ENCODE assay signal across 12 mouse cellular contexts in the genomic region with DNA sequence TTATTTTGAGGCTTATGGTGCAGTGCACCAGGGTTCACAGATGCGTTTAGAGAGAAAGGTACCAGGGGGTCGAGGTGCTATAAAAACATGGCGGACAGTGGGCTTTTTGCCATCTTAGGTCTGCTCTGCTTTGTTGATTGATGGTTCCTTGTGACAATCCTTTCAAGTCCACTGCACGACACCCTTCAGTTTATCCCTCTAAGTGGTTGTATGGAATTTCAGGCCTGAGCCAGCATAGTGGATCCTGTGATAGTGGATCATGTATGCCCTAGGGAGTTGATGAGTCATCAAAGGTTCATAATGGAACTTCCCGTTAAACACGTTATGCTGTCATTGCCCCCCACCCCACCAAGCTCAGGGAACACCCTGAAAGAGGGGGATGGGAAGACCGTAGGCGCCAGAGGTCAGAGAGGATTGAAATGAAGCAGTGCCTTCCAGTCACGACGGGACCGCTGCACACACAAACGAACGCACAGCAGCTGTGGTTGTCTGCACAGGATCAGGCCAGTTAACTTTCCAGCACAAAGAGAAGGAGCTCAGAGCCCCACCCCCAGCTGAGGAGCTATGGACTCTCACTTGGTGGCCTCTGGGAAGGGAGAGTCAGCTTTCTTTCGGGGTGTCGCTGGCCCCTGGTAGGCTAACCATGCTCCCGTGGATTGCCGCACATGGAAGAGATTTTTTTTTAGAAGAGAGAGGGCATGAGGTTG. TPM values are rescaled to one million over a fixed set of nuclear protein-coding genes. Genes with fewer than 3 reads are reported as not detected.
A peak's percentile ranks its signal among the peaks of the same experiment; 100 is the strongest.
DNase-seq lines count a peak whose midpoint lies in the region; ATAC-seq and TF ChIP-seq lines count a peak whose summit lies in the region.
"Had no signal": no experiment of that assay in that cellular context is flagged by ENCODE, and none has a peak within 500 bp of the region (broad histone marks: within the 10 kb centered on the region; RNA-seq: fewer than 3 reads in every experiment).

No protein-coding gene starts in this region.

- WGBS in forebrain, embryonic 14.5 days, result 81% methylated on average over 17 of the region's 17 CpGs
- WGBS in forebrain, embryonic 12.5 days, result 76% methylated on average over 17 of the region's 17 CpGs
- 71% methylated on average over 17 of the region's 17 CpGs for WGBS in forebrain, embryonic 15.5 days
- 69% methylated on average over 17 of the region's 17 CpGs for WGBS in midbrain, embryonic 16.5 days

- no peak for TF ChIP-seq CTCF in layer of hippocampus, adult 2 months (conservative IDR thresholded peaks at IDR 0.05)

- no peak for DNase-seq in forebrain, embryonic 14.5 days (ENCODE audit: low spot score)
- no peak for DNase-seq in layer of hippocampus, adult 2 months (ENCODE audit: low spot score in 2 of 2)
- no peak for DNase-seq in layer of hippocampus, adult 9-11 months
- peak; percentile 17 for DNase-seq in Muller cell, postnatal 12 days (ENCODE audit: inconsistent ontology term)
- no peak for DNase-seq in adrenal gland, postnatal 14 days

- no peaks in the 10 kb centered on the region for H3K27me3 ChIP-seq in forebrain, embryonic 14.5 days (replicated peaks; ENCODE audit: control insufficient read depth, insufficient read depth, low read length)
- H3K27me3 ChIP-seq in forebrain, embryonic 12.5 days, result no peaks in the 10 kb centered on the region
- no peaks in the 10 kb centered on the region for H3K27me3 ChIP-seq in forebrain, embryonic 15.5 days
- no peaks in the 10 kb centered on the region for H3K27me3 ChIP-seq in midbrain, embryonic 16.5 days (ENCODE audit: control insufficient read depth, insufficient read depth, low read depth, low read length)
- H3K27me3 ChIP-seq: liver, embryonic 15.5 days had no signal

- H3K4me3 ChIP-seq in forebrain, embryonic 14.5 days (ENCODE audit: low read depth, low read length), result no peak overlapping the region
- H3K4me3 ChIP-seq in forebrain, embryonic 12.5 days (replicated peaks), result no peak overlapping the region
- H3K4me3 ChIP-seq in layer of hippocampus, adult 2 months, result no peak overlapping the region
- no peak overlapping the region for H3K4me3 ChIP-seq in forebrain, embryonic 15.5 days
- H3K4me3 ChIP-seq in midbrain, embryonic 16.5 days (ENCODE audit: low read depth, low read length), result no peak overlapping the region
- H3K4me3 ChIP-seq: liver, embryonic 15.5 days had no signal

- no peaks in the 10 kb centered on the region for H3K36me3 ChIP-seq in forebrain, embryonic 14.5 days (ENCODE audit: control insufficient read depth, insufficient read depth, low read length)
- H3K36me3 ChIP-seq in forebrain, embryonic 12.5 days (replicated peaks), result no peaks in the 10 kb centered on the region
- H3K36me3 ChIP-seq in forebrain, embryonic 15.5 days, result no peaks in the 10 kb centered on the region
- no peaks in the 10 kb centered on the region for H3K36me3 ChIP-seq in midbrain, embryonic 16.5 days (ENCODE audit: control insufficient read depth, insufficient read depth, low read length)
- H3K36me3 ChIP-seq: liver, embryonic 15.5 days had no signal

- peak overlapping the region; percentile 10; the same call in 1 of the 2 replicates for H3K27ac ChIP-seq in forebrain, embryonic 14.5 days (ENCODE audit: low read depth, low read length)
- H3K27ac ChIP-seq in forebrain, embryonic 12.5 days, result no peak overlapping the region
- H3K27ac ChIP-seq in layer of hippocampus, adult 2 months, result peak overlapping the region; percentile 86
- H3K27ac ChIP-seq in forebrain, embryonic 15.5 days (replicated peaks), result peak overlapping the region; percentile 19
- no peak overlapping the region for H3K27ac ChIP-seq in midbrain, embryonic 16.5 days (ENCODE audit: low read length)
- H3K27ac ChIP-seq: liver, embryonic 15.5 days had no signal

- H3K9ac ChIP-seq in forebrain, embryonic 14.5 days (ENCODE audit: low read length), result no peak overlapping the region
- H3K9ac ChIP-seq in forebrain, embryonic 12.5 days, result no peak overlapping the region
- no peak overlapping the region for H3K9ac ChIP-seq in forebrain, embryonic 15.5 days (replicated peaks)
- no peak overlapping the region for H3K9ac ChIP-seq in midbrain, embryonic 16.5 days (ENCODE audit: low read depth, low read length)
- H3K9ac ChIP-seq: liver, embryonic 15.5 days had no signal

- no peak for ATAC-seq in forebrain, embryonic 14.5 days
- ATAC-seq in forebrain, embryonic 12.5 days (ENCODE audit: low FRiP score), result no peak
- ATAC-seq in forebrain, embryonic 15.5 days (replicated peaks), result no peak
- no peak for ATAC-seq in midbrain, embryonic 16.5 days
- ATAC-seq: inflammation-experienced regulatory T-cells, adult 6 months had no signal

- no peak overlapping the region for H3K4me2 ChIP-seq in forebrain, embryonic 14.5 days (ENCODE audit: low read length)
- H3K4me2 ChIP-seq in forebrain, embryonic 12.5 days, result no peak overlapping the region
- no peak overlapping the region for H3K4me2 ChIP-seq in forebrain, embryonic 15.5 days (replicated peaks)
- H3K4me2 ChIP-seq in midbrain, embryonic 16.5 days (ENCODE audit: low read length), result no peak overlapping the region
- H3K4me2 ChIP-seq: heart, embryonic 11.5 days; liver, embryonic 15.5 days; midbrain, embryonic 11.5 days had no signal

- H3K9me3 ChIP-seq in forebrain, embryonic 14.5 days (replicated peaks; ENCODE audit: control insufficient read depth, low read length), result no peaks in the 10 kb centered on the region
- H3K9me3 ChIP-seq in forebrain, embryonic 12.5 days, result no peaks in the 10 kb centered on the region
- H3K9me3 ChIP-seq in forebrain, embryonic 15.5 days, result no peaks in the 10 kb centered on the region
- H3K9me3 ChIP-seq in midbrain, embryonic 16.5 days (replicated peaks; ENCODE audit: control insufficient read depth, low read length, poor library complexity, severe bottlenecking), result no peaks in the 10 kb centered on the region
- H3K9me3 ChIP-seq: liver, embryonic 15.5 days had no signal

- peaks cover 5% of the 10 kb centered on the region for H3K4me1 ChIP-seq in forebrain, embryonic 14.5 days (ENCODE audit: control insufficient read depth, insufficient read depth, low read length)
- peaks cover 10% of the 10 kb centered on the region for H3K4me1 ChIP-seq in forebrain, embryonic 12.5 days
- H3K4me1 ChIP-seq in forebrain, embryonic 15.5 days, result peaks cover 19% of the 10 kb centered on the region
- peaks cover 4% of the 10 kb centered on the region for H3K4me1 ChIP-seq in midbrain, embryonic 16.5 days (ENCODE audit: control insufficient read depth, insufficient read depth, low read length)
- H3K4me1 ChIP-seq: liver, embryonic 15.5 days had no signal

RNA-seq across cellular contexts. Expression of a gene that starts 42.0 kb away (rescaled TPM):
- polyA plus RNA-seq in forebrain, embryonic 14.5 days (2014; fragmentation: Nextera tagmentation; extraction: Ambion mirVana), result 0.90 and 1.2 TPM in 2 replicates
- polyA plus RNA-seq in forebrain, embryonic 12.5 days (2016; fragmentation: Nextera tagmentation; extraction: Ambion mirVana), result 0.60 and 0.61 TPM in 2 replicates
- 10 to 100 TPM; 20.9 to 26.6 TPM for total RNA-seq in layer of hippocampus, adult 2 months (2021)
- polyA plus RNA-seq in forebrain, embryonic 15.5 days (2015; fragmentation: Nextera tagmentation; extraction: Ambion mirVana), result 0.75 and 1.0 TPM in 2 replicates
- 1.3 and 6.9 TPM in 2 replicates for total RNA-seq in adrenal gland, postnatal 14 days (2021)
- 1.0 and 1.1 TPM in 2 replicates for polyA plus RNA-seq in midbrain, embryonic 16.5 days (2015; fragmentation: Nextera tagmentation; extraction: Ambion mirVana)

Comparison
In these comparisons a context has a peak if more than half of its experiments do, and no peak if none do; other contexts are left out.
1. H3K27ac ChIP-seq: peak in forebrain, embryonic 14.5 days (single experiment), layer of hippocampus, adult 2 months (single experiment) and forebrain, embryonic 15.5 days (single experiment); none in forebrain, embryonic 12.5 days (single experiment) and midbrain, embryonic 16.5 days (single experiment).